Mouse (Mus musculus): ENCODE results near the gene Parvb. TPM values are rescaled to one million over a fixed set of nuclear protein-coding genes. Genes with fewer than 3 reads are reported as not detected.

The Parvb gene
- total RNA-seq, 2 experiments from 2014 or later = 32.4 to 89.7 TPM

GRCm38 (mm10) chr15:84216026-84216425, 15.8 kb upstream of the Parvb start:
- ATAC-seq (replicated peaks; ENCODE audit: low FRiP score, poor library complexity, severe bottlenecking) = no peak

GRCm38 (mm10) chr15:84216461-84217084, 15.3 kb upstream of the Parvb start:
- ATAC-seq (replicated peaks; ENCODE audit: low FRiP score, poor library complexity, severe bottlenecking) = no peak

- ATAC-seq (replicated peaks; ENCODE audit: low FRiP score, poor library complexity, severe bottlenecking) = no peak
These were observed 13.7 kb upstream of the Parvb start for GRCm38 (mm10) chr15:84217969-84218782.

GRCm38 (mm10) chr15:84218783-84219271, 13.0 kb upstream of the Parvb start:
- ATAC-seq (replicated peaks; ENCODE audit: low FRiP score, poor library complexity, severe bottlenecking) = no peak

GRCm38 (mm10) chr15:84221539-84221938, 10.3 kb upstream of the Parvb start:
- no peak for ATAC-seq (replicated peaks; ENCODE audit: low FRiP score, poor library complexity, severe bottlenecking)

GRCm38 (mm10) chr15:84223423-84223822, 8.4 kb upstream of the Parvb start:
- no peak for ATAC-seq (replicated peaks; ENCODE audit: low FRiP score, poor library complexity, severe bottlenecking)

GRCm38 (mm10) chr15:84224779-84225178, 7.1 kb upstream of the Parvb start:
- no peak for ATAC-seq (replicated peaks; ENCODE audit: low FRiP score, poor library complexity, severe bottlenecking)

GRCm38 (mm10) chr15:84226918-84227317, 4.9 kb upstream of the Parvb start:
- no peak for ATAC-seq (replicated peaks; ENCODE audit: low FRiP score, poor library complexity, severe bottlenecking)

- ATAC-seq (replicated peaks; ENCODE audit: low FRiP score, poor library complexity, severe bottlenecking) = peak; percentile 78
These were observed 1.2 kb upstream of the Parvb start for GRCm38 (mm10) chr15:84230661-84231060.

GRCm38 (mm10) chr15:84231113-84231712, 630 bp upstream of the Parvb start:
- peak; percentile 89 for ATAC-seq (replicated peaks; ENCODE audit: low FRiP score, poor library complexity, severe bottlenecking)

GRCm38 (mm10) chr15:84232609-84233008, 766 bp downstream of the Parvb start:
- no peak for ATAC-seq (replicated peaks; ENCODE audit: low FRiP score, poor library complexity, severe bottlenecking)

- no peak for ATAC-seq (replicated peaks; ENCODE audit: low FRiP score, poor library complexity, severe bottlenecking)
These were observed 3.1 kb downstream of the Parvb start for GRCm38 (mm10) chr15:84234794-84235581.

GRCm38 (mm10) chr15:84235646-84236045, 3.8 kb downstream of the Parvb start:
- ATAC-seq (replicated peaks; ENCODE audit: low FRiP score, poor library complexity, severe bottlenecking) = no peak

GRCm38 (mm10) chr15:84238552-84238951, 6.7 kb downstream of the Parvb start:
- ATAC-seq (replicated peaks; ENCODE audit: low FRiP score, poor library complexity, severe bottlenecking) = no peak

- no peak for ATAC-seq (replicated peaks; ENCODE audit: low FRiP score, poor library complexity, severe bottlenecking)
These were observed 7.2 kb downstream of the Parvb start for GRCm38 (mm10) chr15:84238991-84239401.

GRCm38 (mm10) chr15:84241520-84241919, 9.7 kb downstream of the Parvb start:
- ATAC-seq (replicated peaks; ENCODE audit: low FRiP score, poor library complexity, severe bottlenecking) = no peak

- ATAC-seq (replicated peaks; ENCODE audit: low FRiP score, poor library complexity, severe bottlenecking) = no peak
These were observed 13.3 kb downstream of the Parvb start for GRCm38 (mm10) chr15:84245104-84245503.

- no peak for ATAC-seq (replicated peaks; ENCODE audit: low FRiP score, poor library complexity, severe bottlenecking)
These were observed 14.4 kb downstream of the Parvb start for GRCm38 (mm10) chr15:84246195-84246594.

- ATAC-seq (replicated peaks; ENCODE audit: low FRiP score, poor library complexity, severe bottlenecking) = no peak
These were observed 15.5 kb downstream of the Parvb start for GRCm38 (mm10) chr15:84247309-84247708.

GRCm38 (mm10) chr15:84251227-84251626, 19.4 kb downstream of the Parvb start:
- no peak for ATAC-seq (replicated peaks; ENCODE audit: low FRiP score, poor library complexity, severe bottlenecking)

Data from erythroid progenitor cell, adult 5-6 weeks (primary cell).